Mouse (Mus musculus): ENCODE measurements at regions not wholly inside any gene's neighbourhood (a gene's known extent, or its start where the extent isn't known, plus 50 kb on each side); places are given as distances from the start of the nearest gene placed in this dataset.

- intact Hi-C loops (cut with DNase I): no loop called here
Measured at GRCm38 (mm10) chr8:87417466-87417865, 54.9 kb downstream of the Cbln1 start.

GRCm38 (mm10) chr8:87415051-87415630 is 57.3 kb downstream of the Cbln1 start:
- intact Hi-C loops (cut with DNase I): no loop called here

GRCm38 (mm10) chr8:87389016-87389415 is 83.4 kb downstream of the Cbln1 start:
- intact Hi-C loops (cut with DNase I): no loop called here

GRCm38 (mm10) chr8:87383527-87384206 is 88.7 kb downstream of the Cbln1 start:
- intact Hi-C loops (cut with DNase I): no loop called here

GRCm38 (mm10) chr8:87382311-87382710 is 90.1 kb downstream of the Cbln1 start:
- intact Hi-C loops (cut with DNase I): no loop called here

- intact Hi-C loops (cut with DNase I): no loop called here
Measured at GRCm38 (mm10) chr8:87380791-87381190, 91.6 kb downstream of the Cbln1 start.

GRCm38 (mm10) chr8:87379296-87379695 is 93.1 kb downstream of the Cbln1 start:
- intact Hi-C loops (cut with DNase I): no loop called here

GRCm38 (mm10) chr8:87374044-87374443 is 98.4 kb downstream of the Cbln1 start:
- intact Hi-C loops (cut with DNase I): no loop called here

- intact Hi-C loops (cut with DNase I): no loop called here
Measured at GRCm38 (mm10) chr8:87373535-87373934, 98.9 kb downstream of the Cbln1 start.

GRCm38 (mm10) chr8:87372061-87372460 is 100.3 kb downstream of the Cbln1 start:
- intact Hi-C loops (cut with DNase I): no loop called here

- intact Hi-C loops (cut with DNase I): no loop called here
Measured at GRCm38 (mm10) chr8:87370194-87370593, 102.2 kb downstream of the Cbln1 start.

- intact Hi-C loops (cut with DNase I): no loop called here
Measured at GRCm38 (mm10) chr8:87350471-87350870, 121.9 kb downstream of the Cbln1 start.

- intact Hi-C loops (cut with DNase I): no loop called here
Measured at GRCm38 (mm10) chr8:87349781-87350181, 122.6 kb downstream of the Cbln1 start.

- intact Hi-C loops (cut with DNase I): no loop called here
Measured at GRCm38 (mm10) chr8:87329371-87329770, 143.0 kb downstream of the Cbln1 start.

- intact Hi-C loops (cut with DNase I): loop anchor here (10.0 kb wide), 1 partner anchor 160 kb away; the partner anchor contains the start of gene Cbln1
Measured at GRCm38 (mm10) chr8:87314570-87314969, 157.8 kb downstream of the Cbln1 start.

- intact Hi-C loops (cut with DNase I): loop anchor here (10.0 kb wide), 1 partner anchor 164 kb away; the partner anchor contains the start of gene Cbln1
Measured at GRCm38 (mm10) chr8:87311282-87311681, 161.1 kb downstream of the Cbln1 start.

- intact Hi-C loops (cut with DNase I): no loop called here
Measured at GRCm38 (mm10) chr8:87308311-87308710, 164.1 kb downstream of the Cbln1 start.

- intact Hi-C loops (cut with DNase I): no loop called here
Measured at GRCm38 (mm10) chr8:87305001-87305400, 167.4 kb downstream of the Cbln1 start.

GRCm38 (mm10) chr8:87303522-87303921 is 168.9 kb downstream of the Cbln1 start:
- intact Hi-C loops (cut with DNase I): no loop called here

- intact Hi-C loops (cut with DNase I): no loop called here
Measured at GRCm38 (mm10) chr8:87297761-87298160, 174.6 kb downstream of the Cbln1 start.

GRCm38 (mm10) chr8:87297331-87297730 is 175.1 kb downstream of the Cbln1 start:
- intact Hi-C loops (cut with DNase I): no loop called here

- intact Hi-C loops (cut with DNase I): no loop called here
Measured at GRCm38 (mm10) chr8:87286059-87286458, 186.3 kb downstream of the Cbln1 start.

- intact Hi-C loops (cut with DNase I): no loop called here
Measured at GRCm38 (mm10) chr8:87284356-87284755, 188.1 kb downstream of the Cbln1 start.

Measured in adrenal gland (tissue).